Mouse (Mus musculus) liver, adult 2 months (tissue): ENCODE measurements at regions not wholly inside any gene's neighbourhood (a gene's known extent, or its start where the extent isn't known, plus 50 kb on each side); places are given as distances from the start of the nearest gene placed in this dataset.

ENCODE experiments used
- DNase-seq: peaks from one replicate; pipeline ENCODE4 v3.0.0-alpha.2; 2011; ENCODE audit warnings: low read depth, low spot score; ENCODE audit errors: extremely low read depth
- H3K27ac ChIP-seq: fragments of 200-500 bp; replicated peaks from 2 replicates; pipeline ENCODE4 v1.5.1; 2012; ENCODE audit warnings: low read depth, mild to moderate bottlenecking, control low read depth, inconsistent platforms, low read length; ENCODE audit not compliant: insufficient read depth
- H3K27me3 ChIP-seq: fragments of 200-500 bp; 2 replicates; pipeline ENCODE4 v1.6.1; 2012; ENCODE audit warnings: mild to moderate bottlenecking, moderate library complexity, low read length, inconsistent platforms; ENCODE audit not compliant: control insufficient read depth, insufficient read depth
- H3K36me3 ChIP-seq: fragments of 200-500 bp; 2 replicates; pipeline ENCODE4 v1.6.1; 2012; ENCODE audit warnings: low read length, inconsistent platforms; ENCODE audit not compliant: control insufficient read depth, insufficient read depth
- H3K4me1 ChIP-seq: fragments of 200-500 bp; 2 replicates; pipeline ENCODE4 v1.6.1; 2011; ENCODE audit warnings: low read length; ENCODE audit not compliant: control insufficient read depth, insufficient read depth
- H3K4me3 ChIP-seq: fragments of 200-500 bp; 2 replicates; pipeline ENCODE4 v1.5.1; 2011; ENCODE audit warnings: low read depth, mild to moderate bottlenecking, control low read depth, low read length, moderate library complexity; ENCODE audit not compliant: insufficient read depth
- H3K79me2 ChIP-seq: fragments of 200-500 bp; 2 replicates; pipeline ENCODE4 v1.6.1; 2012; ENCODE audit warnings: inconsistent platforms, mild to moderate bottlenecking, low read length, moderate library complexity; ENCODE audit not compliant: control insufficient read depth, insufficient read depth
- H3K9ac ChIP-seq: fragments of 200-500 bp; 2 replicates; pipeline ENCODE4 v1.6.1; 2012; ENCODE audit warnings: low read depth, mild to moderate bottlenecking, control low read depth, inconsistent platforms, low read length
- CTCF ChIP-seq: fragments of 200-500 bp; IDR thresholded peaks from 2 replicates; pipeline ENCODE4 v1.5.1; 2011; ENCODE audit warnings: low read depth, low read length, control low read depth
- POLR2A ChIP-seq: fragments of 200-500 bp; IDR thresholded peaks from 2 replicates; pipeline ENCODE4 v1.6.1; 2011; ENCODE audit warnings: low read length, control low read depth; ENCODE audit not compliant: insufficient read depth; ENCODE audit errors: extremely low read depth
- WGBS: fragments of 180-500 bp; shearing (Covaris S2); methylation state at CpG from one replicate; pipeline ENCODE4 v1.1.7; 2018; 5-methylcytosine and 5-hydroxymethylcytosine counted together

DNA sequence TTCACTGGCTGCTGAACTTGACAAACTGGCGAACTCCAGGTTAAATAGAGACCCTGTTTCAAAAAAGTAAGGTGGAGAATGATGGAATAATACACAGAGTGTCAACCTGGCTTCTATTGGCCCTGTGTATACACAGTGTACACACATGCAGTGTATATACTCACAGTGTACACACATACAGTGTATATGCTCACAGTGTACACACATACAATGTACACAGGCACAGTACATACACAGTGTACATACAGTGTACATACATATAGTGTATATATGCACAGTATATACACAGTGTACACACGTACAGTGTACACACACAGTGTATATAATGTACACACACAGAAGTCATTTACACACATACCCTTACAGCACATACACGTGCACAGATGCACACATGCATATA is 52.4 kb upstream of the Aldh1b1 start:
- H3K27me3 ChIP-seq: no peaks in the 10 kb centered on the region
- H3K27ac ChIP-seq: no peak overlapping the region
- TF ChIP-seq CTCF: no peak
- TF ChIP-seq POLR2A: no peak
- no peaks in the 10 kb centered on the region for H3K36me3 ChIP-seq
- H3K4me3 ChIP-seq: no peak overlapping the region
- no peaks in the 10 kb centered on the region for H3K4me1 ChIP-seq
- no peak overlapping the region for H3K9ac ChIP-seq
- H3K79me2 ChIP-seq: no peaks in the 10 kb centered on the region
- no peak for DNase-seq
- WGBS: 88% methylated on average over 3 of the region's 3 CpGs

DNA sequence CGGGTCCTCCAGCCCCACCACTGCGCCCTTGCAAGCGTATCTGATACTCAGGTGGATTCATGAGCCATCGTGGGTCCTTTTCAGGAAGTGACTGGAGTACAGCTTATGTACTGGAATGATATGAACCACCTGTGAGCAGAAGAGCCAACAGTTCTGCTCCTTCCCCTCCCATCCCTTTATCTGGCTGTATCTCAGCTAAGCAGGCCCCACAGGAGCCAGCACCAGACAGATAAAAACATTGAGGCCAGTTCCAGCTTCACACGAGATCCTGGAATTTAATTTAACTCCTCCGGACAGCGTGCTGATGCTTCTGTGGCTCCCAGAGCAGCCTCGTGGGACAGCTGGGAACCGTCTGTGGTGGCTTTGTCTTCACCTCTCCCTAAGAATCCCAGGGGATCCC is 53.1 kb upstream of the Aldh1b1 start:
- Histone ChIP-seq H3K36me3 (no peaks in the 10 kb centered on the region), H3K4me1 (no peaks in the 10 kb centered on the region), H3K27me3 (no peaks in the 10 kb centered on the region), H3K27ac (no peak overlapping the region), H3K4me3 (no peak overlapping the region), H3K79me2 (no peaks in the 10 kb centered on the region), H3K9ac (no peak overlapping the region)
- TF ChIP-seq CTCF (no peak), POLR2A (no peak)
- 88% methylated on average over 9 of the region's 9 CpGs for WGBS
- DNase-seq: no peak

DNA sequence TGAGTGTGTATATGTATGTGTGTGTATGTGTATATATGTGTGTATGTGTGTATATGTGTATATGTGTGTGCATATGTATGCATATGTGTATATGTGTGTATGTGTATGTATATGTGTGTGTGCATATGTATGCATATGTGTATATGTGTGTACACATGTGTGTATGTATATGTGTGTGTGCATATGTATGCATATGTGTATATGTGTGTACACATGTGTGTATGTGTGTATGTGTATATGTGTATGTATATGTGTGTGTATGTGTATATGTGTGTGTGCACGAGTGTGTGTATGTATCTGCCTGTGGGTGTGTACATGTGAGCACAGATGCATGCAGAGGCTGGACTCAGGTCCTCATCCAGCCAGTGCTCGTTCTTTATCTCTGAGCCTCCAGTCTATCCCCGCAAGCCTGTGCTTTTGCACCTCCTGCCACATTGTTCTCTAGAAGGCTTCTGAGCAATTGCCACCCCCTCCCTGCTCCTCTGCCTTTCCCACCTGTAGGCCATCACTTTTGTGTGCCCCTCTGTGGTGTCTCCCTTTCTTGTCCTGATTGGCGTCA is 53.9 kb upstream of the Aldh1b1 start:
- no peaks in the 10 kb centered on the region for H3K27me3 ChIP-seq
- H3K79me2 ChIP-seq: no peaks in the 10 kb centered on the region
- no peak for DNase-seq
- H3K27ac ChIP-seq: no peak overlapping the region
- TF ChIP-seq POLR2A: no peak
- TF ChIP-seq CTCF: no peak
- no peak overlapping the region for H3K4me3 ChIP-seq
- H3K9ac ChIP-seq: no peak overlapping the region
- H3K36me3 ChIP-seq: no peaks in the 10 kb centered on the region
- no peaks in the 10 kb centered on the region for H3K4me1 ChIP-seq
- WGBS: 89% methylated on average over 4 of the region's 4 CpGs

DNA sequence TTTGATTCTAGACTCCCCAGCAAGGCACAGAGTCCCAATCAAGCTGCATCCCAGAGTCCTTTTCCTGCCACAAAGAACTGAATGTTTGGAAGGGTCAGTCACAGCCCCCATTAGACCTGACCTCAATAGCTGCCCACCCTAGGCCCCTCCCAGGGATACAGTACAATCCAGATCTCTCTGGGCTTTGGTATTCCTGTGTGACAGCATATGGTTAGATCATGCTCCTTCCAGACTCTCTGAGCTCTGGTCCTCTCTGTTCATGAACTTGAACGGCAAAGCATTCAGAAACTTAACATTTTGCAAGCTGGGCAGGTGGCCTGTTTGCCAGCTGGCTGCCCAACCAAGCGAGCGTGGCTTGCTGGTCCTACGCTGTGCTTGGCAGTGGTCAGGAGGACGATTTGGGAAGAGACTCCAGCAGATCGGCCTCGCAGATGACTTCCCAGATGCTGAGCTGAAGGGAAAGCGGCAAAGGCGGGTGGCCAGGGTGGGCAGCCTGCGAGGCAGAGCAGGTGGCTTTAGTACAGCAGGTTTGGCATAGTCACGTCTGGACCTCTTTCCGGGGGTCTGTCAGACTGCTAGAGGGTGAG is 58.0 kb upstream of the Aldh1b1 start:
- Histone ChIP-seq H3K9ac (no peak overlapping the region), H3K4me3 (no peak overlapping the region), H3K36me3 (no peaks in the 10 kb centered on the region), H3K4me1 (peaks cover 2% of the 10 kb centered on the region; the same call in 1 of the 2 replicates), H3K27ac (no peak overlapping the region), H3K27me3 (no peaks in the 10 kb centered on the region), H3K79me2 (no peaks in the 10 kb centered on the region)
- TF ChIP-seq POLR2A (no peak), CTCF (no peak)
- 76% methylated on average over 12 of the region's 12 CpGs for WGBS
- peak; percentile 52 for DNase-seq

DNA sequence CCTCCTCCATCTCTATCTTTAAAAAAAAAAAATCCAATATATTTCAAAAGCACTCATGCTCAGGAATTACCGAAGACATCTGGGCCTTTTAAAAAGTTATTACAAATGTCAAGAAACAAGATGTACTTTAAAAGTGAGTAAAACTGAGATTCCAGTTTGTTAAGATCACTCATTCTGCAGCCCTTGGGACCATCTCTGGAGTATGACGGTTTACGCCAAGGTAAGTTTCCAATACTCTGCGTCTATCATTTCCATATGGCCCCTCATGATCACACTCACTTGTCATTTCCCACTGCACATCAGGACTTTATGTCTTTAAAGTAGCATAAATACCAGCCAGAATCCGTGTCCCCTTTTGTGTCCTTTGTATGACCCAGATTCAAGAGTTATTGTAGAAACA is 58.5 kb upstream of the Aldh1b1 start:
- no peaks in the 10 kb centered on the region for H3K27me3 ChIP-seq
- no peak for TF ChIP-seq POLR2A
- TF ChIP-seq CTCF: no peak
- DNase-seq: no peak
- no peak overlapping the region for H3K4me3 ChIP-seq
- no peaks in the 10 kb centered on the region for H3K79me2 ChIP-seq
- H3K4me1 ChIP-seq: peaks cover 2% of the 10 kb centered on the region; the same call in 1 of the 2 replicates
- H3K36me3 ChIP-seq: no peaks in the 10 kb centered on the region
- WGBS: 85% methylated on average over 5 of the region's 5 CpGs
- H3K9ac ChIP-seq: no peak overlapping the region
- no peak overlapping the region for H3K27ac ChIP-seq

DNA sequence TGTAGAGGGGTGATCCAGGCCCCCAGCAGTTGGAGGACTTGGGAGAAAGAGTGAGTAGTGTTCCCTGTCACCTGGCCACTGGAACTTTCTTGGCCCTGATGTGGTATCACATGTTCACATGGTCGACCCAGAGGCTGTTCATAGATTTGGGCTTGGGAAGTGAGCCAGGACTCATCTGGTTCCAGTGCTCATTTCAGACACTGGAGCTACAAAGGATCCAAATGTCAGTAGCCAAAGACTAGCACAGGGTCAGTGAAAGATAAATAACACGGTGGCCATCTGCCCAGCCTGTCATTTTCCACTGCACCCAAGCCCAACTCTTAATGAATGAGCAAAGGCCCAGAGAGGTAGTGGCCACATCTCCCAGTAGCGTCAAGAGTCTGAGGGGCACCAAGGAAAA is 59.1 kb upstream of the Aldh1b1 start:
- H3K79me2 ChIP-seq: no peaks in the 10 kb centered on the region
- no peaks in the 10 kb centered on the region for H3K36me3 ChIP-seq
- H3K9ac ChIP-seq: no peak overlapping the region
- no peak overlapping the region for H3K27ac ChIP-seq
- WGBS: 15% methylated on average over 3 of the region's 3 CpGs
- no peak for TF ChIP-seq CTCF
- no peak for TF ChIP-seq POLR2A
- no peaks in the 10 kb centered on the region for H3K27me3 ChIP-seq
- H3K4me3 ChIP-seq: no peak overlapping the region
- peaks cover 2% of the 10 kb centered on the region; the same call in 1 of the 2 replicates for H3K4me1 ChIP-seq
- DNase-seq: peak; percentile 98
